Mouse (Mus musculus) intestine, embryonic 16.5 days (tissue): ENCODE data around the gene Prnp. TPM values are rescaled to one million over a fixed set of nuclear protein-coding genes. Genes with fewer than 3 reads are reported as not detected.

Experiments used
- ATAC-seq: fragments of 200-750 bp; cut with Nextera tagmentation; 2 replicates; pipeline ENCODE4 v1.8.0; 2017; ENCODE audit warnings: moderate TSS enrichment, moderate library complexity
- H3K27ac ChIP-seq: fragments of 300-500 bp; sonication (generic); 2 replicates; pipeline ENCODE4 v1.5.1; 2014; ENCODE audit warnings: mild to moderate bottlenecking, low read length
- H3K27me3 ChIP-seq: fragments of 300-500 bp; sonication (generic); replicated peaks from 2 replicates; pipeline ENCODE4 v1.6.1; 2014; ENCODE audit warnings: low read length, control low read depth, mixed read lengths; ENCODE audit not compliant: control insufficient read depth, insufficient read depth
- H3K36me3 ChIP-seq: fragments of 300-500 bp; sonication (generic); 2 replicates; pipeline ENCODE4 v1.6.1; 2014; ENCODE audit warnings: low read length, control low read depth; ENCODE audit not compliant: control insufficient read depth, insufficient read depth
- H3K4me1 ChIP-seq: fragments of 300-500 bp; sonication (generic); 2 replicates; pipeline ENCODE4 v1.6.1; 2014; ENCODE audit warnings: low read length, control low read depth, mixed read lengths; ENCODE audit not compliant: control insufficient read depth, insufficient read depth
- H3K4me2 ChIP-seq: fragments of 300-500 bp; sonication (generic); 2 replicates; pipeline ENCODE4 v1.6.1; 2014; ENCODE audit warnings: low read depth, low read length, control low read depth
- H3K4me3 ChIP-seq: fragments of 300-500 bp; sonication (generic); 2 replicates; pipeline ENCODE4 v1.5.1; 2014; ENCODE audit warnings: mild to moderate bottlenecking, low read length
- H3K9ac ChIP-seq: fragments of 300-500 bp; sonication (generic); 2 replicates; pipeline ENCODE4 v1.6.1; 2014; ENCODE audit warnings: low read depth, low read length
- H3K9me3 ChIP-seq: fragments of 300-500 bp; sonication (generic); 2 replicates; pipeline ENCODE4 v1.6.1; 2016; ENCODE audit warnings: low read length, control low read depth; ENCODE audit not compliant: control insufficient read depth
- WGBS: fragments of 180-500 bp; shearing (Covaris S2); extraction: QIAGEN DNeasy Blood & Tissue Kit; methylation state at CpG from one replicate; pipeline ENCODE4 v1.1.7; 2014; 5-methylcytosine and 5-hydroxymethylcytosine counted together
- polyA plus RNA-seq: library from polyadenylated mRNA; unstranded; fragments of >200 nt; fragmentation: Nextera tagmentation; extraction: Ambion mirVana; gene quantifications from 2 replicates; pipeline ENCODE4 v1.2.1, GENCODE M21; 2015

Gene Prnp
- polyA plus RNA-seq, 1 experiment from 2014 or later, result 50.7 TPM

DNA sequence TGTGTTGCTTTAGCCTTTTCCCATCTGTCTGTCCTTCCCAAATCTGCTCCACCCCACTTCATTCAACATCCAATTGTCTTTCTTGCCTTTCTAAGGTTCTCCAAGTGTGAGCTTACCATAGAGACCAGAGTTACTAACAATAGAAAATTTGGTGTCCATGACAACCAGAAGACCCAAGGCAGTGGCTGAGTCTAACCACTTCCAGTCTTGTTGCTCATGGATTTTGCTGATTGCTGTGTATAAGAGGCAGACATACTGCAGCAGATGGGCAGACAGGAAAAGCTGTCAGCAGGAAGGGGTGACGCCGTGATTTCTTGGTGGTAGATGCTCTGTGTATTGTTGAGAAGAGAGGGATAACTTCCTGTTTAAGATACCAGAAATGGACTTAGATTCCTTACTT, 26.6 kb upstream of the Prnp start:
- no peak overlapping the region for H3K4me3 ChIP-seq
- H3K9ac ChIP-seq, result no peak overlapping the region
- H3K4me2 ChIP-seq, result no peak overlapping the region
- no peaks in the 10 kb centered on the region for H3K36me3 ChIP-seq
- H3K9me3 ChIP-seq, result no peaks in the 10 kb centered on the region
- no peaks in the 10 kb centered on the region for H3K4me1 ChIP-seq
- no peak for ATAC-seq
- no peaks in the 10 kb centered on the region for H3K27me3 ChIP-seq
- H3K27ac ChIP-seq, result no peak overlapping the region
- 45% methylated on average over 2 of the region's 2 CpGs for WGBS

DNA sequence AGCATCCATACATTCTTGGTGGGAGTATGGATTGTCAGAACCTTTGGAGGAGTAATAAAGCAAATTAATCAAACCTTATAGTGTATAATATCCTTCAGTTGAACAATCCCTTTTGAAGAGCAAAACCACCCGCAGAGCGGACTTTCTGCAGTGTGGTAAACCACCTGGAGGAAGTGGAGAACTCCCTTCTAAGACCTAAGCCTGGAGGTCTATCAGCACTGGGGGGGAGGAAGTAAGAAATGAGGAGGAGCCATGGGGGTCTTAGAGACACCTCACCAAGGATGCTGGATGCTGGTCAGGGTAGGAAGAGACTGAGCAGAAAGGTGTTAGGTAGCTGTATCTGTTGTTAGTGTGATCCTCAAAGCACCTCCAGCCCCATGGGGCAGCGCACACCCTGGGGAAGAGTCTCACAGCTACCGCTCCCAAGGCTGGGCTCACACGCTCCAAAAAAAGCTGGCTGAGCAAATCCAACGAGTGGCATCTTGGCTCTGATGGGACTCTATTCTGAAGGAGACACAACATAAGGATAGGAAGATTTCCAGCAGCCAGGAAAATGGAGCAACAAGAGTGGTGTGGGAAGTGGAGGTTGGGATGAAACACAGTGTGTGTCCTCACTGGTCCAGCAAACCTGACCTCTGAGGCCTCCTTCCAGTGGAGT, 23.1 kb upstream of the Prnp start:
- H3K4me1 ChIP-seq, result peaks cover 4% of the 10 kb centered on the region
- no peaks in the 10 kb centered on the region for H3K27me3 ChIP-seq
- 85% methylated on average over 6 of the region's 6 CpGs for WGBS
- H3K9me3 ChIP-seq, result no peaks in the 10 kb centered on the region
- H3K4me2 ChIP-seq, result no peak overlapping the region
- H3K9ac ChIP-seq, result no peak overlapping the region
- H3K36me3 ChIP-seq, result no peaks in the 10 kb centered on the region
- no peak overlapping the region for H3K27ac ChIP-seq
- ATAC-seq, result no peak
- H3K4me3 ChIP-seq, result no peak overlapping the region

DNA sequence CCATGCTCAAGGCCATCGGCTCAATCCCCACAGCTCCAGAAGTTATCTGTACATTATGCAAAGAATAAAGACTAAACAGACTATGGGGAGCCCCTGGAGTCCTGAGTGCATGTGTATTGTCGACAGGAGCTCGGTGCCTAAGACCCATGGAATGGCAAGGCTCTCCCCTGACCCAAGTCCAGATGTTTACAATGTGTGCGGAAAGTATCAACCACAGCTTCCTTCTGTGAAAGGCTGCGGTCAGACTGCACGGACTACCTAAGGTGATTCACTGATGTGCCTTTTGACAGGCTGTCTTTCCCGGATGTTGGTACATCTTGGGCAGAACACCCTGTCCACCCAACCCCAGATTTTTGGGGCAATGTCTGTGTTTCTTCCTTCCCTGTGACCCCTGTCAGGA, 21.5 kb upstream of the Prnp start:
- Histone ChIP-seq H3K4me2 (no peak overlapping the region), H3K36me3 (no peaks in the 10 kb centered on the region), H3K4me1 (peaks cover 4% of the 10 kb centered on the region), H3K27ac (no peak overlapping the region), H3K4me3 (no peak overlapping the region), H3K9me3 (no peaks in the 10 kb centered on the region), H3K27me3 (no peaks in the 10 kb centered on the region), H3K9ac (no peak overlapping the region)
- no peak for ATAC-seq
- WGBS, result 57% methylated on average over 7 of the region's 7 CpGs

DNA sequence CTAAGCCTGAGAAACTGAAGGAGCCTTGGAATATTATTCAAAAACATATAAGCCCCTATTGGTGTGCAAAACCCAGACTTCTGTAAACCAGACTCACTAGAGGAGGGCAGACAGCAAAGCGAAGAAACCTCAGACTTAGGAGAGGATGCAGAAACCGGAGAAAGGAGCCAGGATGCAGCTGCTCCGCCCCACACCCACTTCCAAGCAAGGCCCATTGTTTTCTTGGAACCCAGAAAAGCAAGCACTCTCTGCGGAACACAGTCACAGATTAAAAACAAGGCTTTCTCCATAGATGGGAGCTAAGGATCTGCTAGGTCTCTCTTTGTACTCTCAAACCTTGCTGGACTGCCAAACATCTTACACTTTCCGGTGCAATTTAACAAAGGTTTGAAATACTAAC, 17.2 kb upstream of the Prnp start:
- no peak overlapping the region for H3K9ac ChIP-seq
- H3K27ac ChIP-seq, result no peak overlapping the region
- H3K27me3 ChIP-seq, result no peaks in the 10 kb centered on the region
- WGBS, result 46% methylated on average over 5 of the region's 5 CpGs
- no peaks in the 10 kb centered on the region for H3K9me3 ChIP-seq
- peaks cover 4% of the 10 kb centered on the region for H3K4me1 ChIP-seq
- H3K4me3 ChIP-seq, result no peak overlapping the region
- no peak overlapping the region for H3K4me2 ChIP-seq
- H3K36me3 ChIP-seq, result no peaks in the 10 kb centered on the region
- ATAC-seq, result no peak

DNA sequence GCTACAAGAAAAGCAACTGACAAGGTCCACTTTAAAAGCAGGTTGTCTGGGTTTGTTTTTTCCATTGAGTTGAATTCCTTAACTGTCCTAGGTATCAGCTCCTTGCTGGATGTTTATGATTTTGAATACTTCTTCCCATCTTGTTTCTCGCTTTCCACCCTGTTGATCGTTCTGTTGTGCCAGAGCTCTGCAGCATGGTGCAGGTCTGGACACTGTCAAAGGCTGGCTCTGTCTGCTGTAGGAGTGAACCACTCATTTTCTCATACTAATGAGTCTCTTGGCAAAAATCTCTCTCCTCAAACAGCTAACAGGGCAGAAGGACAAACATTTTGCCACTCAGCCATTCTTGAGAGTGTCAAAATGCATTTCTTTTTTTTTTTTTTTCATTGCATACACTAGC, 14.6 kb upstream of the Prnp start:
- Histone ChIP-seq H3K4me3 (no peak overlapping the region), H3K4me1 (no peaks in the 10 kb centered on the region), H3K4me2 (no peak overlapping the region), H3K36me3 (no peaks in the 10 kb centered on the region), H3K27ac (no peak overlapping the region), H3K9ac (no peak overlapping the region), H3K9me3 (no peaks in the 10 kb centered on the region), H3K27me3 (no peaks in the 10 kb centered on the region)
- WGBS, result 46% methylated on average over 2 of the region's 2 CpGs
- no peak for ATAC-seq

GRCm38 (mm10) chr2:131896011-131896410, 13.7 kb upstream of the Prnp start:
- no peak overlapping the region for H3K4me3 ChIP-seq
- H3K9me3 ChIP-seq, result no peaks in the 10 kb centered on the region
- H3K27me3 ChIP-seq, result no peaks in the 10 kb centered on the region
- no peaks in the 10 kb centered on the region for H3K36me3 ChIP-seq
- WGBS, result 74% methylated on average over 4 of the region's 4 CpGs
- ATAC-seq, result no peak
- no peak overlapping the region for H3K9ac ChIP-seq
- no peak overlapping the region for H3K4me2 ChIP-seq
- no peaks in the 10 kb centered on the region for H3K4me1 ChIP-seq
- no peak overlapping the region for H3K27ac ChIP-seq

- WGBS, result 90% methylated on average over 12 of the region's 12 CpGs
- ATAC-seq, result no peak
- no peak overlapping the region for H3K4me3 ChIP-seq
Observed at GRCm38 (mm10) chr2:131897336-131898109, 12.2 kb upstream of the Prnp start.

DNA sequence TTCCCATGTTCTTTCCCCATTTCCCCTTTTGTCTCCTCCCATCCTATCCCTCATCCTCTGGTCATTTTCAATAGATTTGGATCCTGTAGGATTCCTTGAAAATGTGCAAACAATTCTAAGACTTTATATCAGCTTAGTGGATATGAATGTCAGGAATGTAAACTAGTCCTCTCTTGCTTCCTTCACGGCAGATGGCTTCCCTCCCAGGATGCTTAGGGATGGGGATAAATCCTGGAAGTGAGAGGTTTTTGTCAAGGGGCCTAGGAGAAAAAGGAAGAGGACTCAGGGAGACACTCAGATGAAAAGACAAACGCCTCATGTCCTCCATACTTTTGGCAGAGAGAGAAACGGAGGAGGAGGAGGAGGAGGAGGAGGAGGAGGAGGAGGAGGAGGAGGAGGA, 7.3 kb upstream of the Prnp start:
- Histone ChIP-seq H3K9me3 (no peaks in the 10 kb centered on the region), H3K27me3 (no peaks in the 10 kb centered on the region), H3K4me1 (peaks cover 3% of the 10 kb centered on the region; the same call in 1 of the 2 replicates), H3K9ac (no peak overlapping the region), H3K27ac (peak overlapping the region; percentile 15; the same call in 1 of the 2 replicates), H3K4me2 (no peak overlapping the region), H3K4me3 (no peak overlapping the region), H3K36me3 (no peaks in the 10 kb centered on the region)
- ATAC-seq, result peak; percentile 78
- WGBS, result 36% methylated on average over 2 of the region's 3 CpGs

More at GRCm38 (mm10) chr2:131897336-131898109, 12.2 kb upstream of the Prnp start:
- H3K4me1 ChIP-seq, result no peaks in the 10 kb centered on the region
- no peaks in the 10 kb centered on the region for H3K9me3 ChIP-seq
- no peak overlapping the region for H3K27ac ChIP-seq
- no peaks in the 10 kb centered on the region for H3K36me3 ChIP-seq
- H3K27me3 ChIP-seq, result no peaks in the 10 kb centered on the region
- no peak overlapping the region for H3K4me2 ChIP-seq
- H3K9ac ChIP-seq, result no peak overlapping the region

DNA sequence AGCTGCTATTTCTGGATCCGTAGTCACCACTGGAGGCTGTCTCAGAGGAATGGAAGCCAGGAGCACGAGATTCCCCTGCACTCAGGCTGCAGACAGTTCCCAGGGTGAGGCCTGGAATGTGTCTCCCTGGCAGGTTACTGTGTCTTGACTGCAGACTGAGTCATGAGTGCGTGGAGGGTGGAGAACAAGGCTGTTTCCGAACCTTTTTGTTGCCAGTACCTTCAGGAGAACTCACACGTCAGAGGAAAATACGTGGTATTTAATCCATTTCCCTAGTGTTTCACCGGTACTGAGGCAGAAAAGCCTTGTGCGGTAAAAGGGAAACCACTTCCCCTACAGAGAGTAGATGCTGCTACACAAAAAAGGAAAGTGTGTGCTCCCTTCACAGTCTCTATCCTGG, 6.9 kb upstream of the Prnp start:
- H3K27me3 ChIP-seq, result no peaks in the 10 kb centered on the region
- H3K9ac ChIP-seq, result 0 out of 2 replicates have a peak overlapping the region, but pooled peaks have one; percentile 19
- peak overlapping the region; percentile 16; the same call in 1 of the 2 replicates for H3K4me2 ChIP-seq
- 33% methylated on average over 8 of the region's 8 CpGs for WGBS
- H3K4me3 ChIP-seq, result no peak overlapping the region
- peak; percentile 91 for ATAC-seq
- H3K9me3 ChIP-seq, result no peaks in the 10 kb centered on the region
- peaks cover 3% of the 10 kb centered on the region; the same call in 1 of the 2 replicates for H3K4me1 ChIP-seq
- H3K36me3 ChIP-seq, result no peaks in the 10 kb centered on the region
- peak overlapping the region; percentile 74 for H3K27ac ChIP-seq
